Mouse (Mus musculus) thymus, adult 2 months (tissue): ENCODE results near the gene Oser1. TPM values are rescaled to one million over a fixed set of nuclear protein-coding genes. Genes with fewer than 3 reads are reported as not detected.

Source experiments
- DNase-seq: peaks from one replicate; pipeline ENCODE4 v3.0.0; 2021
- H3K27ac ChIP-seq: fragments of 200-500 bp; 2 replicates; pipeline ENCODE4 v1.5.1; 2012; ENCODE audit warnings: low read length, control low read depth; ENCODE audit not compliant: control insufficient read depth, insufficient read depth
- H3K27me3 ChIP-seq: fragments of 200-500 bp; 2 replicates; pipeline ENCODE4 v1.6.1; 2012; ENCODE audit warnings: mild to moderate bottlenecking, low read length, moderate library complexity, mixed read lengths; ENCODE audit not compliant: control insufficient read depth, insufficient read depth
- H3K36me3 ChIP-seq: fragments of 200-500 bp; 2 replicates; pipeline ENCODE4 v1.6.1; 2012; ENCODE audit warnings: mild to moderate bottlenecking, low read length, moderate library complexity; ENCODE audit not compliant: control insufficient read depth, insufficient read depth
- H3K4me1 ChIP-seq: fragments of 200-500 bp; replicated peaks from 2 replicates; pipeline ENCODE4 v1.6.1; 2012; ENCODE audit warnings: low read length; ENCODE audit not compliant: control insufficient read depth, insufficient read depth
- H3K4me3 ChIP-seq: fragments of 200-500 bp; 2 replicates; pipeline ENCODE4 v1.5.1; 2012; ENCODE audit warnings: mild to moderate bottlenecking, low read length, control low read depth, moderate library complexity; ENCODE audit not compliant: control insufficient read depth, insufficient read depth
- CTCF ChIP-seq: fragments of 200-500 bp; IDR thresholded peaks from 2 replicates; pipeline ENCODE4 v1.5.1; 2012; ENCODE audit warnings: mild to moderate bottlenecking, control low read depth, low read length, moderate library complexity, borderline replicate concordance; ENCODE audit not compliant: control insufficient read depth, poor library complexity, insufficient read depth; ENCODE audit errors: extremely low read depth
- POLR2A ChIP-seq: fragments of 200-500 bp; IDR thresholded peaks from 2 replicates; pipeline ENCODE4 v1.6.1; 2012; ENCODE audit warnings: mild to moderate bottlenecking, low read length, control low read depth, moderate library complexity; ENCODE audit not compliant: control insufficient read depth, poor library complexity, insufficient read depth; ENCODE audit errors: extremely low read depth
- WGBS: fragments of 180-500 bp; shearing (Covaris S2); methylation state at CpG from one replicate; pipeline ENCODE4 v1.1.7; 2018; 5-methylcytosine and 5-hydroxymethylcytosine counted together
- polyA plus RNA-seq: library from polyadenylated mRNA; depleted of rRNA; stranded (reverse); fragments of >200 nt; gene quantifications from 2 replicates; pipeline ENCODE4 v1.2.3, GENCODE M21; 2012

Gene Oser1
- polyA plus RNA-seq, 1 experiment = 18.5 TPM

- DNase-seq = no peak
- H3K36me3 ChIP-seq = no peaks in the 10 kb centered on the region
- 9% methylated on average over 18 of the region's 18 CpGs for WGBS
- H3K4me3 ChIP-seq = no peak within 1 kb of the TSS
- H3K4me1 ChIP-seq = 0 out of 2 replicates have a peak, but pooled peaks cover 6% of the 10 kb centered on the region
- no peak for TF ChIP-seq POLR2A
- TF ChIP-seq CTCF = no peak
- H3K27me3 ChIP-seq = peaks cover 10% of the 10 kb centered on the region; the same call in 1 of the 2 replicates
- H3K27ac ChIP-seq = no peak within 1 kb of the TSS
Measured at GRCm38 (mm10) chr2:163438246-163438618, 13.7 kb upstream of the Oser1 start, which contains the start of gene Gdap1l1. Gdap1l1 (plus strand) TSS chr2:163438476.

- TF ChIP-seq CTCF (no peak), POLR2A (no peak)
- no peaks in the 10 kb centered on the region for H3K36me3 ChIP-seq
- no peak overlapping the region for H3K27ac ChIP-seq
- DNase-seq = no peak
- 53% methylated on average over 4 of the region's 4 CpGs for WGBS
- H3K27me3 ChIP-seq = peaks cover 10% of the 10 kb centered on the region; the same call in 1 of the 2 replicates
- H3K4me3 ChIP-seq = no peak overlapping the region
- H3K4me1 ChIP-seq = 0 out of 2 replicates have a peak, but pooled peaks cover 6% of the 10 kb centered on the region
Measured at GRCm38 (mm10) chr2:163437800-163438199, 13.3 kb upstream of the Oser1 start.

GRCm38 (mm10) chr2:163433971-163434370 is 9.5 kb upstream of the Oser1 start:
- no peak overlapping the region for H3K27ac ChIP-seq
- DNase-seq = no peak
- peaks cover 10% of the 10 kb centered on the region; the same call in 1 of the 2 replicates for H3K27me3 ChIP-seq
- 0 out of 2 replicates have a peak, but pooled peaks cover 6% of the 10 kb centered on the region for H3K4me1 ChIP-seq
- H3K36me3 ChIP-seq = no peaks in the 10 kb centered on the region
- H3K4me3 ChIP-seq = no peak overlapping the region
- 22% methylated on average over 4 of the region's 4 CpGs for WGBS
- TF ChIP-seq POLR2A (no peak), CTCF (no peak)

GRCm38 (mm10) chr2:163431289-163431688 is 6.8 kb upstream of the Oser1 start:
- no peaks in the 10 kb centered on the region for H3K27me3 ChIP-seq
- no peak for DNase-seq
- no peak overlapping the region for H3K27ac ChIP-seq
- WGBS = 90% methylated on average over 9 of the region's 9 CpGs
- no peaks in the 10 kb centered on the region for H3K36me3 ChIP-seq
- no peak overlapping the region for H3K4me3 ChIP-seq
- TF ChIP-seq POLR2A = no peak
- no peak for TF ChIP-seq CTCF
- 0 out of 2 replicates have a peak, but pooled peaks cover 4% of the 10 kb centered on the region for H3K4me1 ChIP-seq

GRCm38 (mm10) chr2:163428346-163429011 is 4.0 kb upstream of the Oser1 start:
- Histone ChIP-seq H3K4me3 (no peak overlapping the region), H3K4me1 (0 out of 2 replicates have a peak, but pooled peaks cover 2% of the 10 kb centered on the region), H3K27ac (no peak overlapping the region), H3K36me3 (no peaks in the 10 kb centered on the region), H3K27me3 (no peaks in the 10 kb centered on the region)
- TF ChIP-seq POLR2A (no peak), CTCF (no peak)
- WGBS = 72% methylated on average over 4 of the region's 4 CpGs
- DNase-seq = no peak

GRCm38 (mm10) chr2:163422895-163423660 is 1.4 kb downstream of the Oser1 start:
- no peak for DNase-seq
- 34% methylated on average over 9 of the region's 9 CpGs for WGBS
- no peak overlapping the region for H3K27ac ChIP-seq

More at GRCm38 (mm10) chr2:163422895-163423660, 1.4 kb downstream of the Oser1 start:
- TF ChIP-seq POLR2A = no peak
- TF ChIP-seq CTCF = no peak
- H3K27me3 ChIP-seq = no peaks in the 10 kb centered on the region
- peaks cover 6% of the 10 kb centered on the region for H3K4me1 ChIP-seq
- H3K36me3 ChIP-seq = no peaks in the 10 kb centered on the region
- H3K4me3 ChIP-seq = no peak overlapping the region
